Mouse (Mus musculus): ENCODE data around the gene AA986860. TPM values are rescaled to one million over a fixed set of nuclear protein-coding genes. Genes with fewer than 3 reads are reported as not detected.

Gene AA986860
- polyA plus RNA-seq, 1 experiment from 2014 or later, result 0.71 TPM

DNA sequence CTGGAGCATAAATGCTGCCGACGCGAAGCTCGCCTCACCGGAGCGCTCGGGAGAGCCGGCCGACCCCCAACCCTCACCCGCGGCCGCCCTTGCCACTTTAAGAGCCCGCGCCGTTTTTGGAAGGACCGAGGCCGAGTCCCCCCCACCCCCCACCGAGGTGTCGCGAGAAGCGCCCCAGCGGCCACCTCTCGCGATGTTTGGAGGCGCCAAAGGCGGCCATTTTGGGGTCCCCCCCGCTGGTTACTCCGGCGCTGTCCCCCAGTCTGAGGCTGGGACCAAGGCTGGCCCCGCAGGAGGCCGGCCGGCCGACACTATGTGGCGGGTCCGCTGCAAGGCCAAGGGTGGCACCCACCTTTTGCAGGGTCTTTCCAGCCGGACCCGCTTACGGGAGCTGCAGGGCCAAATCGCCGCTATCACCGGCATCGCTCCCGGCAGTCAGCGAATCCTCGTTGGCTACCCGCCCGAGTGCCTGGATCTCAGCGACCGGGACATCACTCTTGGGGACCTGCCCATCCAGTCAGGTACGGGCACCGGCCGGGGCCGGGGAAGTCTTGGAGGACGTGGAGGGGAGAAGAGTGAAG lies 14.4 kb upstream of the AA986860 start, which contains the start of gene Yod1:
Gene Yod1 (plus strand): TSS at position 37 of the 581 bp plus-strand sequence.
- peak within 1 kb of the TSS; percentile 98 for H3K4me2 ChIP-seq (replicated peaks)
- H3K27ac ChIP-seq, result peak within 1 kb of the TSS; percentile 76
- peaks cover 35% of the 10 kb centered on the region for H3K4me1 ChIP-seq (replicated peaks)
- H3K9ac ChIP-seq (replicated peaks), result peak within 1 kb of the TSS; percentile 96
- H3K4me3 ChIP-seq (replicated peaks), result peak within 1 kb of the TSS; percentile 87
- H3K27me3 ChIP-seq, result 0 out of 2 replicates have a peak, but pooled peaks cover 2% of the 10 kb centered on the region
- WGBS, result under 1% methylated on average over 54 of the region's 54 CpGs
- H3K9me3 ChIP-seq, result no peaks in the 10 kb centered on the region
- no peaks in the 10 kb centered on the region for H3K36me3 ChIP-seq
- ATAC-seq, result peak; percentile 73

DNA sequence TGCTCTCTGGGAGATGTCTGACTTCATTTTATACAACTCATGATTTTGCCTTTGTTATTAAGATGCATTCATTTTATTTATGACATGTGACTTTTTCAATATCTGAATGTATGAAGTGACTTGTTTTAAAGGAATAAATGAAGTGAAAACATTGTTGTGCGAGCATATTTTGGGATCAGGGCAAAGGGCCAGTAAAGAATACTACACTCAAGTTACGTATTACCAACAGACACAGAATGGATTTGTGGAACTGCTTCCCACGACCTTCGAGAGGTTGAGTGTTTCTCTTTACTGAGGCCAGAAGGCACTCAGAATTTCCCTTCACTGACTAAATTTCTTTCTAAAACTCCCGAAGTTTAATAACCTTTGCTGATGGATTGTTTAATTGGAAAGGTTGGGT lies 7.6 kb upstream of the AA986860 start:
- no peaks in the 10 kb centered on the region for H3K9me3 ChIP-seq
- WGBS, result 97% methylated on average over 5 of the region's 5 CpGs
- H3K9ac ChIP-seq (replicated peaks), result no peak overlapping the region
- no peak overlapping the region for H3K4me2 ChIP-seq (replicated peaks)
- no peaks in the 10 kb centered on the region for H3K36me3 ChIP-seq
- no peak for ATAC-seq
- no peaks in the 10 kb centered on the region for H3K27me3 ChIP-seq
- H3K27ac ChIP-seq, result no peak overlapping the region
- no peak overlapping the region for H3K4me3 ChIP-seq (replicated peaks)
- H3K4me1 ChIP-seq (replicated peaks), result peaks cover 16% of the 10 kb centered on the region

DNA sequence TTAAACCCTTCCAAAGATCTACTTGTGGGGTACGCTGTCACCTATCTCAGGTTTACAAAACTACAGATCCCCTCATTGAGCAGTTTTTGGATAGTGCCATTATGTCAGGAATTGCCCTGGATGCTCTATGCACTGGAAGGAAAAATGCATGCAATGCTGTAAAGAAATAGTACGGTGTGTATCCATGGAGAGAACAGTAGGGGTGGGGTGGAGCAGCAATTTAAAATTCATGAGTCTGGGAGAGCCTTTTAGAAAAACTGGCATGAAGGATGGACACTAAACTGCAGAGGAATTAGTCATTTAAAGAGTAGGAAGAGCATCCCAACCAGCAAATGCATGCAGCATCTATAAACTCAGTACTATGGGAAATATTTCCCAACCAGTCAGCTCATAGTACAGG lies 5.4 kb upstream of the AA986860 start:
- no peak overlapping the region for H3K27ac ChIP-seq
- ATAC-seq, result no peak
- 60% methylated on average over 2 of the region's 2 CpGs for WGBS
- no peak overlapping the region for H3K4me3 ChIP-seq (replicated peaks)
- H3K9ac ChIP-seq (replicated peaks), result no peak overlapping the region
- no peaks in the 10 kb centered on the region for H3K36me3 ChIP-seq
- H3K4me1 ChIP-seq (replicated peaks), result 0 out of 2 replicates have a peak, but pooled peaks cover 6% of the 10 kb centered on the region
- H3K9me3 ChIP-seq, result no peaks in the 10 kb centered on the region
- no peaks in the 10 kb centered on the region for H3K27me3 ChIP-seq
- no peak overlapping the region for H3K4me2 ChIP-seq (replicated peaks)

DNA sequence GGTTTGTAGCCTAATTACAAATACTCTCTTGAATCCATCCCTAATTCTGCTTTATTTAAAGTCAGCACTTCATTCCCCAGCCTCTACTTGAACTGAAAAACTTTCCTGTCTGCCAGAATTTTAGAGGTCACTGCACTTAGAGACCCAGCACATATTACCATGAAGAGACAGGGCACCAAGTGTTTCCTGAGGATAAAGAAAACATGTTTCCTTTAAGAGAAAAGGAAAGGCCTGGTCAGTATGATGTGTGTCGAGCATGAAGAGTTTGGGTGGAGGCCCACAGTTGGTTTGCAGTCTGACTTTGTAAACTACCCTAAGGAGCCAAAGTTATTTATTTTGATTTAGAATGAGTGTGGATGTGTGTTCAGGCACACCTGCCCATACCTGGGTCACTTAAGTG lies 3.7 kb upstream of the AA986860 start:
- Histone ChIP-seq H3K27ac (no peak overlapping the region), H3K27me3 (no peaks in the 10 kb centered on the region), H3K4me3 (replicated peaks) (no peak overlapping the region), H3K36me3 (no peaks in the 10 kb centered on the region), H3K9me3 (no peaks in the 10 kb centered on the region), H3K4me2 (replicated peaks) (no peak overlapping the region), H3K9ac (replicated peaks) (no peak overlapping the region), H3K4me1 (replicated peaks) (0 out of 2 replicates have a peak, but pooled peaks cover 12% of the 10 kb centered on the region)
- WGBS, result 70% methylated on average over 1 of the region's 1 CpGs
- ATAC-seq, result no peak

DNA sequence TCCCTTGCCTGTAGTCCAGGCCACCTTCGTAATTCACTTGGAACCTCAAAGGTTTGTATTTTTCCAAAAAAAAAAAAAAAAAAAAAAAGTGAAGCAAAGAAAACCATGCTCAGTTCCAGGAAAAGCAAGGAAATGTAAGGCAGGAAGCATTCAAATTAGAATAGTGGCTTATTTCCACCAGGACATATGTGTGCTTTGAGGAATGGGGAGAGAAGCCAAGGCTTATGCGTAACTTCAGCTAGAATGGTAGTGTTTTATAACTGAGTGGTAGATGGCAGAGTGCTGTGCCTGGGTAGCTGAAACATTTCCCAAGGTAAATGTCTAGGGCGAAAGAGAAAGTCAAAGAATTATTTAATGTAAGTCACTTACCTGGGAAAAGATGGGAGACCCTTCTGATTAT lies 3.1 kb upstream of the AA986860 start:
- H3K27me3 ChIP-seq, result no peaks in the 10 kb centered on the region
- H3K27ac ChIP-seq, result no peak overlapping the region
- H3K4me2 ChIP-seq (replicated peaks), result no peak overlapping the region
- no peak for ATAC-seq
- H3K9me3 ChIP-seq, result no peaks in the 10 kb centered on the region
- 91% methylated on average over 3 of the region's 3 CpGs for WGBS
- H3K4me3 ChIP-seq (replicated peaks), result no peak overlapping the region
- H3K4me1 ChIP-seq (replicated peaks), result 0 out of 2 replicates have a peak, but pooled peaks cover 12% of the 10 kb centered on the region
- no peaks in the 10 kb centered on the region for H3K36me3 ChIP-seq
- H3K9ac ChIP-seq (replicated peaks), result no peak overlapping the region

DNA sequence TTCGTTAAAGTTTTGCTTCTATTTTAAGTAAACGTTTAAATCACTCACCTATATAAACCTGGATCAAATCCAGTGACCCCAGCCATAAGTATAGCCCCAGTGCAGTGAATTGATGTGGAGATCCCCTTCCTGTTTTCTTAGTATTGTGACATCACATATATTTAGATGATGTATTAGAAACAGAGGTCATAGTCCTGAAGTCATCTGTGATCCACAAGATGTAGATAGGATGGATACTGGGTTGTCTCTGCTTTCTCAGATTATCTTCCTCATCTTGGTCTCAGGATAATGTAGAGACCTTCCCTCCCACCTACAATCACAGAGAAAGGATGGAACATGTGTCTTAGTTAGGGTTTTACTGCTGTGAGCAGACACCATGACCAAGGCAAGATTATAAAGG lies 2.6 kb upstream of the AA986860 start, which contains the start of gene Pfkfb2:
Gene Pfkfb2 (minus strand): TSS at position 101 of the 400 bp plus-strand sequence.
- Histone ChIP-seq H3K4me2 (replicated peaks) (no peak within 1 kb of the TSS), H3K27me3 (no peaks in the 10 kb centered on the region), H3K27ac (no peak within 1 kb of the TSS), H3K4me3 (replicated peaks) (no peak within 1 kb of the TSS), H3K9ac (replicated peaks) (no peak within 1 kb of the TSS), H3K4me1 (replicated peaks) (0 out of 2 replicates have a peak, but pooled peaks cover 12% of the 10 kb centered on the region), H3K9me3 (no peaks in the 10 kb centered on the region), H3K36me3 (no peaks in the 10 kb centered on the region)
- WGBS, result 89% methylated on average over 2 of the region's 2 CpGs
- no peak for ATAC-seq

DNA sequence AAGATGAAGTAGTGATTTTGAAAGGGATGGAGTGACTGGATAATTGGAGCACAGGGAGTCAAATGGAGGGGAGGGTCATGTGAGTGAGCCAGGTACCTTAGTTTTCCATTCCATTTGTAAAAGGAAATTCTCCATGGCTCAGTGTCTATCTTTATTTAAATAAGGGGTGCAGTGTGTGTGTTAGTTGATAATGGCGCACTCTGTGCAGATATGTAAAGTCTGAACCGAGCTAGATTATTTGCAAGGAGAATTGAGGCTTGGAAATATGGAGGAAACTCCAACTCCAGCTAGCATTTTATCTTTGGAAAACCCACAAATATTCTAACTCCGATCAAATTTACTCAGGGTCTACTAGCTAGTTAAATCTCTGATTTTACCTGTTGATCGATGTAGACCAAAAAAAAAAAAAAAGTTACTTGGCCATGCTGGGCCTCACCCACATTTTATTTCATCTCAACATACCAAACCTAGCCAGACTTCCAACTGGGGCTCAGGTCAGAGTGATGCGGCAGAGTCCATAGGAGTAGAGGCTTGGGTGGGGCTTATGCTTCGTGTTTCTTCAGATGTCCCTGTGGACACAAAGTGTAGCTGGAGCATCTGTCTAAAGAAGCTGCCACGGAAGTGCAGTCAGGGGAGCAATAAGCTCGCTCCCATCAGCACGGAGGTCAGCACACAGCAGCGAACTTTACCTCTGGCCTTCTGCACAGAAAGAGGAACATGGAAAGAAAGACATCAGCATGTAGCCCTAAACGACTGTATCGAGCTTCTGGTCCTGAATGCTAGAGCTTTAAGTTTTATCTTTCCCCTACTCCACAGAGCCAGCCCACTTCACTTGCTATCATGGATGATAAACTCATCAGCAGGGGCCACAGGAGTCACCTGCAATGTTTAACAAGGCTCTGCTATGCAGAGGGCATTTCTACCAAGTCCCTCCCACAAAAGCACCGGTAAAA lies 1.2 kb downstream of the AA986860 start:
- 0 out of 2 replicates have a peak, but pooled peaks cover 8% of the 10 kb centered on the region for H3K4me1 ChIP-seq (replicated peaks)
- H3K27ac ChIP-seq, result no peak overlapping the region
- WGBS, result 92% methylated on average over 13 of the region's 13 CpGs
- no peak for ATAC-seq
- H3K27me3 ChIP-seq, result no peaks in the 10 kb centered on the region
- H3K4me3 ChIP-seq (replicated peaks), result no peak overlapping the region
- H3K9ac ChIP-seq (replicated peaks), result no peak overlapping the region
- no peaks in the 10 kb centered on the region for H3K9me3 ChIP-seq
- no peak overlapping the region for H3K4me2 ChIP-seq (replicated peaks)
- no peaks in the 10 kb centered on the region for H3K36me3 ChIP-seq

DNA sequence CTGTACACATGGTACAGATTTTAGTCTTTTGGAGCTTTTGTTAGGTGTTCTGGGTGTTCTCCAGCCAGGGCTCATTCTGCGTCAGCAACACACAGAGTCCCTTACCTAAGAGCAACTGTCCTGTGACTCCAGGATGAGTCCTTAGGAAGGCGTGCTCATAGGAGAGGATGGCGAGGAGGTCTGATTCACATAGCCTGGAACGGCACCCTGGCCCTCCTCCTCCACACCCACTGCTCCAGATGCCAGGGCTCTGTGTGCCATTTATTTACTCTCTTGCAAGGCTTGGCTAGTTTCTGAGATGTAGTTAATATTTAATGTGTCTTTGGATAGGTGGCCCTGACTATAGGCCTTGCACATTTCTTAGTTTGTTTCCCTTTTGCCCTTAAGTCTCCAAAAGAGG lies 1.9 kb downstream of the AA986860 start:
- no peaks in the 10 kb centered on the region for H3K36me3 ChIP-seq
- no peak for ATAC-seq
- no peak overlapping the region for H3K4me2 ChIP-seq (replicated peaks)
- H3K9me3 ChIP-seq, result no peaks in the 10 kb centered on the region
- no peak overlapping the region for H3K4me3 ChIP-seq (replicated peaks)
- H3K9ac ChIP-seq (replicated peaks), result no peak overlapping the region
- H3K4me1 ChIP-seq (replicated peaks), result 0 out of 2 replicates have a peak, but pooled peaks cover 8% of the 10 kb centered on the region
- WGBS, result 97% methylated on average over 4 of the region's 4 CpGs
- no peaks in the 10 kb centered on the region for H3K27me3 ChIP-seq
- H3K27ac ChIP-seq, result no peak overlapping the region

DNA sequence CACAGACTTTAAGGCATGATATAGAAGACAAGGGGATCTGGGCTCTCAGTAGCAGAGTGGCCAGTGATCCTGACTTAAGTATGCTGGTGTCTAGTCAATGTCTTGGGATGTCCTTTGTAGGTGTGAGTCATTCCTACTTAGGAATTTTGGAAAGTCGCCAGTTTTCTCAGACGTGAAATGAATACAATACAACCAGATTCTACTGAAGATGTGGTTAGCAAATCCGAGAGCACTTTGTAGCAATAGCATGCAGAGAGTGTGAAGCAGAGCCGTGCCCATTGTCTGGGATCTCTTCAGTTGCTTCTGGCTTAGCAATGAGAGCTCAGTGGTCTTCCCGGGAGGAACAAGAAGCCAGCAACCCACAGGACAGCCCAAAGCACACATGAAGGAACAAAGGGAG lies 2.7 kb downstream of the AA986860 start:
- Histone ChIP-seq H3K27ac (no peak overlapping the region), H3K4me3 (replicated peaks) (no peak overlapping the region), H3K4me1 (replicated peaks) (0 out of 2 replicates have a peak, but pooled peaks cover 8% of the 10 kb centered on the region), H3K9ac (replicated peaks) (no peak overlapping the region), H3K4me2 (replicated peaks) (no peak overlapping the region), H3K27me3 (no peaks in the 10 kb centered on the region), H3K36me3 (no peaks in the 10 kb centered on the region), H3K9me3 (no peaks in the 10 kb centered on the region)
- no peak for ATAC-seq
- 50% methylated on average over 5 of the region's 5 CpGs for WGBS

DNA sequence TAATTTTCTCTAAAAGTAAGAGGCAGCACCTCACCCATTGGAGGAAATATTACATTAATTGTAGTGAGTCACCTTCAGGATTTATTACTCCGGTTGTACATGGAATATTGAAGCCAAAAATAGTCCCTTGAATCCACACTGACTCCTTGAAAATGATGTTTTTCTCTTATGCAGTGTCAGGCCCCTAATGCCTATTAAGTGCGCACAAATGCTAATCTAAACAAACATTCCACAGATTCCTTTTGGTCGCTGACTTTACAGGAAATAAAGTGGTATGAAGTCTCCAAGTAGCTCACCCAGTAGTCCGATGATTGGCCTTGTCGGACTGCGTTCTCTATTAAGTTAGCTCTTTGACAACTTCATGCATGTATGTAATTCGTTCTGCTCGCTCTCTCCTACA lies 3.1 kb downstream of the AA986860 start:
- 81% methylated on average over 8 of the region's 8 CpGs for WGBS

DNA sequence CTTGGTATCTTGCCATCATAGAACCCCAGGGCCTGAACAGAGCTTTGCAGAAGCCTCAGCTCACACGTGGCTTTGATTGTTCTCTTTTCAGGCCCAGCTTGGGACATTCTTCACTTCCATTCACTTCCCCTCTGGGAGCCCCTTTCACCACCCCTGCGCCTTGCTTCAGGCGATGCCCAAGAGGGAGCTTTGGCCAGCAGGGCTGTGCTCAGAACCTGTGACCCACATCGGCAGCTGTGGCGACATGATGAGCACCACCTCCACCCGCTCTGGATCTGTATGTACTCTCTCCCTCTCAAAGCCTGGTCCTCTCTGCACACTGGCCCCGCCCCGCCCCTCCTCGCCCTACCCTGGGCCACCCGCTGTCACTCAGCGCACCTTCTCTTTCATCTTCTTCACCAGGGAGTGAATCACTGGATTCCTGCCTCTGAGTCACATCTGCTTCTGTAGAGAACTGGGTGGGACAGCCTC lies 5.7 kb downstream of the AA986860 start:
- WGBS, result 36% methylated on average over 11 of the region's 11 CpGs
- Histone ChIP-seq H3K36me3 (no peaks in the 10 kb centered on the region), H3K27me3 (no peaks in the 10 kb centered on the region), H3K9ac (replicated peaks) (no peak overlapping the region), H3K9me3 (no peaks in the 10 kb centered on the region), H3K4me1 (replicated peaks) (0 out of 2 replicates have a peak, but pooled peaks cover 3% of the 10 kb centered on the region), H3K27ac (no peak overlapping the region), H3K4me3 (replicated peaks) (no peak overlapping the region), H3K4me2 (replicated peaks) (no peak overlapping the region)
- ATAC-seq, result 0 out of 2 replicates have a peak, but pooled peaks have one; percentile 55

More for the DNA sequence above, 3.1 kb downstream of the AA986860 start:
- no peaks in the 10 kb centered on the region for H3K36me3 ChIP-seq
- 0 out of 2 replicates have a peak, but pooled peaks cover 8% of the 10 kb centered on the region for H3K4me1 ChIP-seq (replicated peaks)
- no peak overlapping the region for H3K9ac ChIP-seq (replicated peaks)
- ATAC-seq, result no peak
- H3K9me3 ChIP-seq, result no peaks in the 10 kb centered on the region
- no peak overlapping the region for H3K4me2 ChIP-seq (replicated peaks)
- H3K27me3 ChIP-seq, result no peaks in the 10 kb centered on the region
- H3K27ac ChIP-seq, result no peak overlapping the region
- no peak overlapping the region for H3K4me3 ChIP-seq (replicated peaks)

DNA sequence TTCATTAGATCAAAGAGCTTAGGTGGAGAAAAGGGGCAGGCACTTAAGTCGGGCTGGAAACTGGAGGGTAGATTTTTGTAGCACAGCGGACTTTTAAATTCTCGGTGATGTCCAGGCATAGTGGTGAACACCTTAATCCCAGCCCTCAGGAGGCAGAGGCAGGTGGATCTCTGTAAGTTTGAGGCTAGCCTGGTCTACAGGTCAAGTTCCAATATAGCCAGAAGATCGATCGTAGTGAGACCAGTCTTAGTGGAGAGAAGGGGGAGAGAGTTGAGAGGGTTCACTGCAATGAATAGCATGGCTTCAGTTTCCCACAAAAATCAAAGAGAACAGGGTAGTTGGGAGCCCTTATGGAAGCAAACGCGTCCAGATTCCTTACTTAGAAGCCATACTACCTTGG lies 6.1 kb downstream of the AA986860 start:
- Histone ChIP-seq H3K36me3 (no peaks in the 10 kb centered on the region), H3K27me3 (no peaks in the 10 kb centered on the region), H3K4me1 (replicated peaks) (0 out of 2 replicates have a peak, but pooled peaks cover 3% of the 10 kb centered on the region), H3K9me3 (no peaks in the 10 kb centered on the region), H3K4me2 (replicated peaks) (no peak overlapping the region), H3K27ac (no peak overlapping the region), H3K9ac (replicated peaks) (no peak overlapping the region), H3K4me3 (replicated peaks) (no peak overlapping the region)
- WGBS, result 96% methylated on average over 7 of the region's 7 CpGs
- no peak for ATAC-seq

Measured in midbrain, embryonic 13.5 days (tissue).